Mouse (Mus musculus) kidney, postnatal 36 days (tissue): ENCODE results near the gene 9330182O14Rik.

Experiments used
- DNase-seq, 2 experiments: peaks; one replicate each; pipeline ENCODE4 v3.0.0; 2021 to 2022; ENCODE audit warnings: mixed read lengths in 2 of 2

9330182O14Rik gene

GRCm38 (mm10) chr15:40134152-40134792 is at the start of gene 9330182O14Rik:
TSS of gene 9330182O14Rik (plus strand) at chr15:40134365.
- DNase-seq = peak in 1 of 2 experiments; percentile 34

DNA sequence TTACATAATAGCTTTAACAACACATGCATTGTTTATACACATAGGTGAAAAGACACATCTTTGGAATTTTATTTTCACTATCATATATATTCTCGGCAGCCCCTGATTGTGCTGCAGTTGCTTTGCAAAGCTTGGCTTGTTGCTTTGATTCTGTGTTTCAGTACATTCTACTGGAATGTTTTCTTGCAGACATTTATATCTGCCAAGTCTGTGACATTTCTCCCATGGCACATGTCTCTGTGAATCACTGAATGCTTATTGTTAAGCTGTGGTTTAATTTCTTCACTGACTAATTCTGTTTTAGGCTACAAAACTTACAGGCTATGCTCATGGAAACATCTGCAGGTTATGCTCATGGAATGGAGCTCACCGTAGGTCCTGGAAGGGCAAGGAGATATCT is 30.9 kb upstream of the 9330182O14Rik start:
- DNase-seq = no peak

- no peak for DNase-seq
Observed at GRCm38 (mm10) chr15:40105712-40106111, 28.5 kb upstream of the 9330182O14Rik start.

DNA sequence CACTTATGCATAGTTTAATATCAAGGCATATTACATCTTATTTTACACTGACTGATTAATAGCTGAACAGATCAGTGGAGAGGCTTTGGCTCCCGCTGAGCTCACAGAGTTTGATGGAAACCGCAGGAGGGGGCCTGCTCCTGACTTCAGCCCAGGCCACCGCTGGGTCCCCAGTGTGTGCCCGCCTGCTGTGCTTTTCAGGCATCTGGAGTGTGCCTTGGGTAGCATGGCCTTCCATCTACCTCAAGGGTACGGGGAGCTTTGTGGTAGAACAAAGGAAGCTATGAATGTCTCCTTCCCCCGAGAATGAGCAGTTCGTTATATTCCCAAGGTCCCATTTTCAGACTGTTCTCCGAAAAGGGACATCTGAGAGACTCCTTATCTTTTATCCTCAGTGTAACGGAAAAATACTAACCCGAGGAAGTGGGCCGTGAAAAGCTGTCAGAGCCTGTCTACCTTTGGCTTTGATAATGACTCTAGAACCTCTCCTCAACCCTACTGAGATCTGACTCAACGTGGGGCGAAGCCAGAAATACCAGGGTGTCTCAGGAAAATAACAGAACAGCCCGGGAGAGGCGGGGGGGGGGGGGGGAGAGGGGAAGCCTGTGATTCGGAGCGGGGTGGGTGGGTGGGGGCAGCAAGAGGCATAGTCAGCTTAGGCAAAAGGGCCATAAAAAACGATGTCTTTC is 20.1 kb upstream of the 9330182O14Rik start:
- no peak for DNase-seq

DNA sequence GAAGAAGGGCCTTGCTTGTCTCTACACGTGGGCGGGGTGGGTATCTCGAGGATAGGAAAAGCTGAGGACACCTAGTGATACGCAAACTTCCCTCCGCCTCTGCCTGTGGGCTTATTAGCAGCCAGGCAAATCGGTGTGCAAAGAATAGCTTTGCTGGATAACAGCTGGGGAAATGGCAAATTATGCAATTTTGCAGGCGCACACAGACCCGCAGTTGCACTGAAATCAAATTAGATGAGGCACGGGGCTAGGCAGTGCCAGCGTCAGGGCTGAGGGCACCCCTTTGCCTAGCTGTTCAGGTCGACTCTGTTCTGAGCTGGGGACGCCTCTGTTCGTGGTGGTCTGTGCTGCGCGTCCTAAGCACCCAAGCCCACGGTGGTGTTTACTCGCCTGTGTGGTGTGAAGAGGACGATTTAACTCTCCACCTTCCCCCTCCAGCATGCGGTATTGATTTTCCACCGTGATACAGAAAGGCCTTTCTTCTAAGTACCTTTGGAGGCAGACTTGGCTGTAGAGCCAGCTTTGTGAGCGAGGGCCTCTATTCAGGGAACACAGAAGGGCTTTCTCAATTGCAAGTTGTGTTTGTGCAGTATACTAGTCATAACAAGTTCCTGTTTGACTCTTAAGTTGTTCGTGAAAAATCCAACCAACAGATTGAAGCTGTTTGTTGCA is 19.4 kb upstream of the 9330182O14Rik start:
- DNase-seq = no peak

DNA sequence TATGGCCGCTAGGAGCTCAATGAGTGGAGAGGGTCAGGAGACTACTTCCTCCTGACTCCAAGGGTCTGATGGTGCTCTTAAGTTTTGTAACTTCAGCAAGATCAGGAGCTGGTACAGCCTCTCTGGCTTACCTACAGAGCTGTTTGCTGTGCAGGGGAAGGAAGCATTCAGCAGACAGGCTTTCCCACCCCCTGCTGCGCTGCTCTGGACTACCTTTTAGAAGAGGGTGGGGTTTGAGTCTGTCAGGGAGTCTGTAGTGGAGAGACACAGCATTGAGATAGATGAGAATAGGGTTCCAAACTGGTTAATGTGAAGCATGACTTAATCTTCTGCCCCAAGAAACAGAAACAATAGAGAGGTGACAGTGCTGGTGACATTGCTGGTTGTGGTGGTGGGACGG is 17.8 kb upstream of the 9330182O14Rik start:
- no peak for DNase-seq

DNA sequence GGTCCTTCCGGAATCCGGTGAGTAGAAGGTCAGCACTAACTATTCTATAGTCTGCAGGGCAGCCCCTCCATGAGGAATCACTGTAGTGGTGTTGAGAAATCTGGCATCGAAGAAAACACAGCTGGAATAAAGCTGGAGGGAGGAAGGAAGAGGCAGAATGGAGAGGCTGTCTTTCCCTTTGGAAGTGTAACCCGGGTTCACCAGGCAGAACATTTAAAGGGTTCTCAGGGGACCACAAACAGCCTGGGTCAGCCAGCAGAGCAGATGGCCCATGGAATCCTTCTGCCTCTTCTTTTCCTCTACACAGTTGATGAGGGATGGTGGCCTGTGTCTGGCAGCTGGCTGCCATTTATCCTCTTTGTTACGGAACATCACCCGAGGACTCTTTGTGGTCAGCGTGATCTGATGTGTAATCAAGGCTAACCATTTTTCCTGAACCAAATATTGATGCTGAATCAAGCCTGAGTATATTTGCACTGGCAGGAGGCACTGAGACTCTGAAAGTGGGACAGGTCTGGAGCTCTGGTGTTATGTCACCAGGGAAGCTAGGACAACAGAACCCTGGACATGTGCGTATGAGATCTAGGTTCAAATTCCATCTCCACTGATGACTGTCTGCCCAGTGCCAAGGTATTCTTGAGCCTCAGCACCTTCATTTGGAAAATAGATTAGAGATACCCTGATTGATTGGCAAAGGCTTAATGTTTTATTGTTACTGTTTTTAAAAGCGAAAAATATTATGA is 9.8 kb upstream of the 9330182O14Rik start:
- no peak for DNase-seq

DNA sequence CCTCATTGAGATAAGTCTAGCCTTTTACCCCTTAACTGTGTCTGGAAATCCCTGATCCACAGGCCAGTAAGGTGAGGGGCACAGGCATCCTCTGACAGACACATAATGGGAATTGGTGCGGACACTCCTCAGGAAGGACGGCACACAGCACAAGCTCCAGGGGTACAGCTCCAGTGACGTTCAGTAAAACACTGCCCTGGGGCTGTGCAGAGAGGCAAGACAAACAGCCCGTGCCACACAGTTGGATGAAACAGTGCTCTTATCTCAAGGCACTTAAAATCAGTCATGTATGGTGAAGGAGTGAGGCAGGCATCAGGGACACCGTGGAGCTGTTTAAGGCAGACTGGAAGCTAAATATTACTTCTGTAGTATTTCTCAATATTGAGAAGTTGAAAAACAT is 4.7 kb upstream of the 9330182O14Rik start:
- DNase-seq = no peak

- DNase-seq = peak; percentile 54 to 88
Observed at GRCm38 (mm10) chr15:40130880-40131478, 3.2 kb upstream of the 9330182O14Rik start.

- no peak for DNase-seq
Observed at GRCm38 (mm10) chr15:40132408-40132807, 1.8 kb upstream of the 9330182O14Rik start.

DNA sequence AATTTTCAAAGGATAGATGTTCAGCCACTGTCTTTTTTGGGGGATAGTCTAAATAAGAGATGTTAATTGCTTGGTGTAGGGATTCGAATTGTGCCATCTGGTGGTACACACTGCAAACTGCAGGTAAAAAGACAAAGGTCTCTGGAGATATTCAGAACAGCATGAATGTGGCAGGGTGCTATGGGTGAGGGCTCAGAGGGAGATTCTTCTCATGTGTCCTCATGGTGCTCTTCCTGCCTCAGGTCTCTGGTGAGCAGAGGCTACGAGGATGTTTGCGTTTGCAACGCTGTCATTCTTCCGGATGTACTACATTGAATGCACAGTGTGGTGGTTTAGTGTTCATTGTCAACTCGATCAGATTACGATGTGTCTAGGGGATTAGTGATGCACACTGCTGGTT is 10.1 kb downstream of the 9330182O14Rik start:
- DNase-seq = peak; percentile 12 to 55

- DNase-seq = no peak
Observed at GRCm38 (mm10) chr15:40157683-40158082, 23.5 kb downstream of the 9330182O14Rik start.

- peak; percentile 41 to 49 for DNase-seq
Observed at GRCm38 (mm10) chr15:40166560-40167275, 32.6 kb downstream of the 9330182O14Rik start.

- peak; percentile 31 to 50 for DNase-seq
Observed at GRCm38 (mm10) chr15:40167276-40168139, 33.3 kb downstream of the 9330182O14Rik start.

DNA sequence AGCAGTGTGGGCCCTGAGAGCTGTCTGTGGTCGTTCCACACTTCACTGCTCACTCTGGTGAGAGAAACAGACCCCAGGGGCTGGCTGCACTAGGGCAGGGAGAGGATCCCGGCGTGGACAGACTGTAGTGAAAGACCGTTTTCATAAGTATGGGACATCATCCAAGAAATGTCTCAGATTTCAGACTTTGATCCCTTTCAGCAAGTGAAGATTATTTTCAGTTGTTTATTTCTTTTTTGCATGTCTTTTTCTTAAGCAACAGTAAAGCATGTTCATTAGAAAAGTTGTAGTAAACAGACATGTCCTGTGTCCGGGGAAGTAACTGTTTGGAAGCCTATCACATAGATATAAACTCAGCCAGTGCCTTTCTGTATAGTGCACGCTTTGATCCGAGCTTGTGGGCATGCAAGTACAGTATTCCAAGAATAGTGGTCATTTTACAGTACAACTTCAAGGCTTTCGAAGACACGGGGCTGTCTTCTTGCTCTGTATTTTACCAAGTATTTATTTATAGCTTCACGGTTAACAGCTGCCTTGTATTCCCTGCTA is 34.0 kb downstream of the 9330182O14Rik start:
- peak in 1 of 2 experiments; percentile 10 for DNase-seq

DNA sequence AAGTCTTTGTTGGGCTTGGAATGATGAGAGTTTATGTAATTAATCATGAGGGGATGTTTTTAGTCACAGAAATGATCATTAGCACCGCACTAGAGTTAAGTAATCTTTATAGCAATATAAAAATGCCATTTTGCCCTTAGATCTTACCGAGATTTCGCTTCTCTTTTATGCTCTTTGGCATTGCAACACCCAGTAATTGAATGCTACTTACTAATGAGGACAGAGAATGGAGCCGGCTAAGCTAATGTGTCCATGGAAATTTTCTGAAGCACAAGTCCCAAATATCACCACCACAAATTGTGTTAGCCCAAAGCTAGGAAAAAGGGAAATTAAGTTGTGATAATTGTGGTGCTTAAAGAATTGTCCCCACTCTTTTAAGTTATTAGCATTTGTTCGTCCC is 34.9 kb downstream of the 9330182O14Rik start:
- no peak for DNase-seq

DNA sequence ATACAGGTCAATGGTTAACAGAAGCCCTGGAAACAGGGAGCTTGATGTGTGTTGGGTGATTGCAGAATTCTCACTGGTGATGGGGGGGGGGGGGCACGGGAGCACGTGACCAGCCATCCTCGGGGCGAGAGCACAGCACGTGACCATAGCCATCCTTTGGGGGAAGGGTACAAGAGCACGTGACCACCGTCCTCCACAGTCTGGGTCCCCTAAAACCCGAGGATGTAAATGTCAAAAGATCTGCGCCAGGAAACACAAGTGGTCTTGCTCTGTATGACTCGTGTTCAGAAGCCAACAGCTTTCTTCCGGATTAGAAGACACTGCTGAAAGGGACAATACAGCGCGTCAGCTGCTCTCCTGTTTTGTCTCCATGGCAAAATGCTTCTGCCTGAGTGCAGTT is 35.5 kb downstream of the 9330182O14Rik start:
- no peak for DNase-seq

GRCm38 (mm10) chr15:40179423-40179822 is 45.3 kb downstream of the 9330182O14Rik start:
- DNase-seq = no peak

DNA sequence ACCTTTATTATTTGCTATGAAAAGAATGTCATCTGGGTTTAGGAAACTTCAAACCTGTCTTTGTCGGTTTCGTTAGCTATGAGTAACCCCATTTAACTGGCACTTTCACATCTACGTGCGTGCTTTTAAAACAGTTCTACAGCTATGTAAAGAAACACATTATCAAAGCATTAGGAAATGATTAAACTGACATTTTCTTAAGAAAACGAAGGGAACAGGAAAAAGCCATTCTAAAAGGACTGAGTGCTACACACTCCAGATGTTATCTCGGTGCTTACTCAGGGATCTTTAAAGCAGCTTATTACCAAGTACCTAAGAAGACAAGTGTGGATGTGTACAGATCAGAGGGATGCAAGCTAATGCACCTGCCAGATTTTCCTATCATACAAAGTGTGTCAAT is 52.9 kb downstream of the 9330182O14Rik start:
- no peak for DNase-seq
